Mouse (Mus musculus): Measurements from ENCODE around the gene Vps53.
"Not testable (repeated sequence)": the region's sequence is repeated elsewhere in the genome, so short reads cannot be mapped to it uniquely, and the experiment has no call there.

The Vps53 gene

DNA sequence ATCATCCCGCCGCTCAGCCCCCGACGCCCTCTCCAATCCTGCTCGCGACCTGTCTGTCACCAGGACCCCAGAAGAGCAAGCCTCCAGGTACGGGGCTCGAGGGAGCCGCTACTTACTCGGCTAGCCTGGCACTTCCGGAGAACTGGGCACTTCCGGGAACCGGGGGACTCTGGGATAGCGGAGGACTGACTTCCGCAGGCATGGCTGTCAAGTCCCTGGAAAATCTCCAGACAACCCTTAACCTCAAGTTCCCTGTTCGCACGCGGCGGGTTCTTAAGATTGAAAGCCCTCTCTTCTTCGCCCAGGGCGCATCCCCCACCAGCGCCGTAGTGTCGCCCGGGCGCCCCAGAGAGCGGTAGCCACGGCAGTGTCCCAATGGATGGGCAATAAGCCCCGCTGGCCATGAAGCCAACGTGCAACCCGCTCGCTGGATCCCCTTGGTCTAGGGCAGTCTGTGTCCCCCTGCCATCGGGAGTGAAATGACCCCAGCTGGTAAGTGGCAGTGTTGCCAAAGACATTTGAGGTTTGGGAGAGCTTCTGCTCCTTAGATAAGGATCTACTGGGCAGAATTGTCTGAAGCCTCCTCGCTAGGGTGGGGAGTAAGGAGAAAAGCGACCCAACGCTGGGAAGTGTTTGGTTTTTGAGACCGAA is at the start of gene Vps53, which contains the start of gene Fam57a:
Gene Vps53 (minus strand): TSS at position 153 of the 651 bp plus-strand sequence.
Gene Fam57a (plus strand): TSS at position 177 of the 651 bp plus-strand sequence.
- in situ Hi-C loops (cut with MboI; ENCODE audit: low pct_unique_long_range_greater_than_20kb in 1 of 2, low sequenced_read_pairs in 2 of 2, unreplicated experiment in 1 of 2) = no loop called here

DNA sequence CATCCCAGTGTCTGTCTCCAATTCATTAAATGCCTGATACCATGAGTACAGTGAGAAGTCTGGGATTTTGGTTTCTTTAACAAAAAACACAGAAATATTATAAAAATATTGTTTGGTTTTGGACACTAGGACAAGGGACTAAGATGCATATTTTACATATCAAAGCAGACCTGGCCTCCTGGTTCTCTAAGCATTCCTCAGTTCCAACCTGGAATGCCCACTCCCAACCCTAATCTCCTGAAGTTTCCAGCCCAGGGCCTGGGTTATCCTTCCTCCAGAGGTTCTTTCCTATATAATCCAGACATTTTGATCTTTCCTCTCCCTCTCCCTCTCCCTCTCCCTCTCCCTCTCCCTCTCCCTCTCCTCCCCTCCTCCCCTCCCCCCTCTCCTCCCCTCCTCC is 45.6 kb upstream of the Vps53 start:
- in situ Hi-C loops (cut with MboI; ENCODE audit: low pct_unique_long_range_greater_than_20kb in 1 of 2, low sequenced_read_pairs in 2 of 2, unreplicated experiment in 1 of 2) = no loop called here

DNA sequence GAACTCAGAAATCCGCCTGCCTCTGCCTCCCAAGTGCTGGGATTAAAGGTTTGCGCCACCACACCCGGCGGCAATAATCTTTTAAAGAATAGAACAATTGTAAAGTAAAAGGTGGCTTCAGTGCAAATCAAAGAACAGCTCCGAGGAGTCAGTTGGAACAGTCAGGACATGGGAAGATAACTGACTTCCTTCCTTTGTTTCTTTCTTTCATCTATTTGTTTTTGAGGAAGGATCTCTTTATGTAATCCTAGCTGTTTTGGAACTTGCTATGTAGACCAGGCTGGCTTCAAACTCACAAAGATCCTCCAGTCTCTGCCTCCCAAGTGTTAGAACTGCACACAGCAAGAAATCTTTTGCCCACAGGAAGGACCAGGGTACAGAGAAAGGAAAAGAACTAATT is 45.2 kb upstream of the Vps53 start:
- in situ Hi-C loops (cut with MboI; ENCODE audit: low pct_unique_long_range_greater_than_20kb in 1 of 2, low sequenced_read_pairs in 2 of 2, unreplicated experiment in 1 of 2) = no loop called here

DNA sequence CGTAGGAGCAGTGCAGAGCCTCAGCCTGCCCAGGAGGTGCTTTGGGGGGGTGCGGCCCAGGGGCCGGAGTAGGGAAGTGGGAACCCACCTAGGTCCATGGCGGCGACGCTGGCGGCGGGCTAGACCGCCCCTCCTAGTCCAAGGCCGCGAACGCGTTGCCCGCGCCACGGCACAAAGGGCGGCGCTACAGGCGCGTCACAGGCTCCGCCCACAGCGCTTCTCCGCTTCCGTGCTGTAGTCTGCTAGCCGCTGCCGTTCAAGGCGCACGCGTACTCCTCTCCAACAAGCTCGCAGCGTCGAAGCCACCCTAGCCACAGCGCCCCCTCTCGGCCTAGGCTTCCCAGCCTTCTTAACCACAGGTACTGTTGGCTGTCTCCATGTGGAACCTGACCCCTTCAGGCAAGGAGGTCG is 37.9 kb upstream of the Vps53 start, which contains the start of the genes Dbil5 and Gemin4:
Gene Dbil5 (plus strand): TSS at position 219 of the 411 bp plus-strand sequence.
Gene Gemin4 (minus strand): TSS at position 275 of the 411 bp plus-strand sequence.
- in situ Hi-C loops (cut with MboI; ENCODE audit: low pct_unique_long_range_greater_than_20kb in 1 of 2, low sequenced_read_pairs in 2 of 2, unreplicated experiment in 1 of 2) = no loop called here

DNA sequence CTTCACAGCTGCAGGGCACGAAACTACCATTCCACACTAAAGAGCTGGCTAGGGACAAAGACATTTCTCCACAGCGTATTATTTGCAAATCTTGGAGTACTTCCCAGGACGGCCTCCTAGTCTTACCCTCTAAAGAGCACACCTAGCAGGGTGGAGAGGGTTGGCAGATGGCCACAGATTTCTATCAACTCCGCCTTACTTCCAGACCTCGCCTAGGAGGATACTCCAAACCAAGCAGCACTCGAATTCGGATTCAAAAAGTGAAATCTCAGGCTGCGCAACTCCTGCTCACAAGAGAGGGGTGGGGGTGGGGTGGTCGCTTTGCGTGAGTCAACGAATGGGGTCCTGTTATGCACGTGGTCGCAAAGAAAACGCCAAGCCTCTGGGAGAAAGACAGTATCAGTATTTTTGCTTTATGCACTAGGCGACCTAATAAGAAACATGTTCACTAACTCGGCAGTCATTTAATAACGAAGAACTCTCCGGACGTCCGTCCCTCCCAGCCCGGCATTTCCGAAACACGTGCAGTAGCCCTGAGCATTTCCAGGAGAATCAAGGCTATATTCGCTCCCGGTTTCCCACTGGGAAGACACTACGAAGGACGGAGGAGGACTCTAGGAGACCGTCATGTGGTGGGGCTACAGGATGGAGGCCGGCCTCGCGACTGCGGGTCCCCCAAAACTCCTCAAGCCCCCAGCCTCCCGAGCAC is 37.4 kb upstream of the Vps53 start:
- in situ Hi-C loops (cut with MboI; ENCODE audit: low pct_unique_long_range_greater_than_20kb in 1 of 2, low sequenced_read_pairs in 2 of 2, unreplicated experiment in 1 of 2) = no loop called here

GRCm38 (mm10) chr11:76216049-76216540 is 36.6 kb upstream of the Vps53 start:
- in situ Hi-C loops (cut with MboI; ENCODE audit: low pct_unique_long_range_greater_than_20kb in 1 of 2, low sequenced_read_pairs in 2 of 2, unreplicated experiment in 1 of 2) = no loop called here

DNA sequence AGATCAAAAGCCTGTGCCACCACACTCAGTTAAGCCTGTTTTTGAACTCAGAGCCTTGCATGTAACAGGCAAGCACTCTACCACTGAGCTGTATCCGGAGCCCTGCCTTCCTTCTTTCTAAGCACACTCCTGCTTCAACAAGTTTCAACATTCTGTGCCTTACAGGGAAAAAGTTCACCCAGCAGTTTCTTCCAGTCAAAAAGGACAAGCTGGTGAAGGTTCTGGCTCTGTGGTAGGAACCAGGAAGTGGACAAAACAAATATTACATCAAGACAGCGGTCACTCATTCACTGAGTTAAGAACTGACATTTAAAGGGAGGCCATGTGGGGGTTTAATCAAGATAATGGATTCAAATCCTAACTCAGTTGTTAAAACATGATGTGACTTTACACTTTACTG is 35.6 kb upstream of the Vps53 start:
- in situ Hi-C loops (cut with MboI; ENCODE audit: low pct_unique_long_range_greater_than_20kb in 1 of 2, low sequenced_read_pairs in 2 of 2, unreplicated experiment in 1 of 2) = no loop called here

- in situ Hi-C loops (cut with MboI; ENCODE audit: low pct_unique_long_range_greater_than_20kb in 1 of 2, low sequenced_read_pairs in 2 of 2, unreplicated experiment in 1 of 2) = no loop called here
Measured at GRCm38 (mm10) chr11:76213841-76214240, 34.4 kb upstream of the Vps53 start.

DNA sequence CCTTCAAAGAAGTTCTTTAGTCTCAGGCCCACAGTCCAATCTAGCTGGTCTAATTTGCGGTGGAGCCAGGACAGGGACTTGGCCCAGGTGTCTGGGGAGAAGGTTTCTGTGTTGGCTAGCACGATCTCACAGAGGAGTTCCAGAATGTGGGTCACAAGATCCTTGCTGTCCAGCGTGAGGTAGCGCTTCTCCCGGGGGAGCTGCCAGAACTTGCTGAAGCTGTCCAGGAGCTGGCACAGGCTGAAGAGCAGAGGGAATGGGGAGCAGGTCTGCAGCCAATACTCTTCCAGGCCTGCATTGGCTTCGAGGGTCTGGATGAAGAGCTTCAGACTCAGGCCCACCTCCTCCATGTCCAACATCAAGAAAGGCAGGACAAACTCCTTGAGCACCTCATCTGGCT is 32.1 kb upstream of the Vps53 start:
- in situ Hi-C loops (cut with MboI; ENCODE audit: low pct_unique_long_range_greater_than_20kb in 1 of 2, low sequenced_read_pairs in 2 of 2, unreplicated experiment in 1 of 2) = not testable (repeated sequence)

- in situ Hi-C loops (cut with MboI; ENCODE audit: low pct_unique_long_range_greater_than_20kb in 1 of 2, low sequenced_read_pairs in 2 of 2, unreplicated experiment in 1 of 2) = no loop called here
Measured at GRCm38 (mm10) chr11:76210228-76210985, 31.0 kb upstream of the Vps53 start.

GRCm38 (mm10) chr11:76206793-76207192 is 27.3 kb upstream of the Vps53 start:
- in situ Hi-C loops (cut with MboI; ENCODE audit: low pct_unique_long_range_greater_than_20kb in 1 of 2, low sequenced_read_pairs in 2 of 2, unreplicated experiment in 1 of 2) = no loop called here

DNA sequence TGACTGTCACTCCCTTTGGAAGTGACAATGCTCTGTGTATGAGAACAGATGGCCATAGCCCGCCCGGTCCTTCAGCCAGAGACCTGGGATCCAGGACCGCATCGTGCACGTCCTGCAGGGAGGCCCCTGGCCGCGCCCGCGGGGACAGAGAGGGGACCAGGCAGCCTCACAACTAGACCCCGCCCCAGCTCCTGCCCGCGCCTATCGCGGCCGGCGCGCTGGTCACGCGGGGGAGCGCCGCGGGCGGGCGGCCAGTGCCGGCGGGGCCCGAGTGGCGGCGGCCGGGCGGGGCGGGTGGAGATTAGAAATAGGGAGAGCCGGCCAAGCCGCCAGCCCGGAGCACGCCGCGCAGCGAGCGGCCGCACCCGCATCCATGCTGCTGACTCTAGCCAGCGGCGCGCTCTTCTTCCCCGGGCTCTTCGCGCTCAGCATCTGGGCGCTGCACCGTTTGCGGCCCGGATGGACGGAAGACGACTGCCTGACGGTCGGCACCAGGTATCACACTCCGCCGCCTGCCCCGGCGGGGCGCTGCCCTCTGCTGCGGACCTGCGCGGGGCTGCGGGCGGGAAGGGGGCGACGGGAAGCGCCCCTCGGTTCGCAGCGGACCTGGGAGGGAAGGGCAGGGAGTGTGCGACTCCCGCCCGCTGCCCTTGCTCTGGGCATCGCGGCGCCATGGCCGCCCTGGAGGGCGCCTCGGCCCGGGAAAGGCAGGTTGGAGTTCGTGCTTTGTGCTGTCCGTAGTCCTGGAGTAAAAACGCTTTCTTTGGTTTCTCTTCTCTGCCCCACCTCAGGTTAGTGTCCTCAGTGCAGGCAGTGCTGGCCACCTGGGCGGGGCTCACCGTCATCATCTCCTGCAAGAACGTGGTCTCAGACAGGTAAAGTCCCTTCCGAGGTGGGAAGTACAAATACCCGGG is 22.6 kb upstream of the Vps53 start:
- in situ Hi-C loops (cut with MboI; ENCODE audit: low pct_unique_long_range_greater_than_20kb in 1 of 2, low sequenced_read_pairs in 2 of 2, unreplicated experiment in 1 of 2) = no loop called here

DNA sequence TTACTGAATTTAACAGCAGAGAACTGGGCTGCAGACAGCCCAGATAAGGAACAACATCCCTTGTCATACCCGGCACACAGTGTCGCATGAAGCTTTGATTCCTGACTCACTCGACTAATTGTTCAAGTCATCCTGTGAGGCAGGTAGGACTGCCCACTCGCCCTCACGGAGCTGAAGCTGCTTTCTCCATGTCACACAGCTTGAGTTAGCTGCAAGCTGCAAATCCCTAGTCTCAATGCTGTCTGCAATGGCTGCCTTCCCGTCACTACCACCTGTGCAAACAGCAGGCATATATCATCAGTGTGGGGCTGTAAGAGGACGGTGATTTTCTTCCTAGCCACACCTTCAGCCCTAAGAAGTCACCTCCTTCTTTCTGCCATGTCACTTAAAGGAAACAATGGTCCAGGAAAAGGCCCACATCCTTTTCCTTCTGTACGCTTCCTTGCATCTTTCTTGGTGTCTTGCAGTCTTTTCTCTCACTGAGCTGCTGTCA is 17.6 kb upstream of the Vps53 start:
- in situ Hi-C loops (cut with MboI; ENCODE audit: low pct_unique_long_range_greater_than_20kb in 1 of 2, low sequenced_read_pairs in 2 of 2, unreplicated experiment in 1 of 2) = no loop called here

DNA sequence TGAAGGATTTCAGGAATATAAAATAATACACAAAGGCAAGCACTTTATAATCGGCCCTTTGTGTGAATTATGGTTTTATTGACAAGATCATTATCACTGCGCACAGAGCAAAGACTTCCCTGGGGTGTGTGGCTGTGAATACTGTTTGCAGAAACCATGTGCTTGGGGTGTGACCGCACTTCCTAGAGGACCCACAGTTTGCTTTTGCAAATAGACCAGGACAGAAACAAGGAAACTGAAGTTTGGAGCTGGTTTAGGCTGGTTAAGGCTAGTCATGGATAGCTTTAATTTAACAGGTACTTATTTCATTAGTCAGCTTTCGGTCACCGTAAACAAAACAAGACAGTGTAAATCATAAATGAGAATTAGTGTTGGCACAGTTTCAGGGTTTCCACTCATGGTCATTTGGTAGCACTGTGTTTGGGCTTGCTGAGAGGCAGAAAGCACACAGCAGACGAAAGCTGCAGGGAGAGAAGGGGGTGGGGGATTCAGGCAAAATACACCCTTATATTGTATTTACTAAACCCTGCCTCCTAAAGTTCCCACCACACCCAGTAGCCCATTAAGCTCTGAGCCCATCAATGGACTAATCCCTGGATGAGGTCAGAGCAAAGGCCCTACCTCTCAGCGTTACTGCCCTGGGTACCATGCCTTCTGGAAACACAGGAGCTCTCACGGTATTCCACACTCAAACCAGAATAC is 17.0 kb upstream of the Vps53 start:
- in situ Hi-C loops (cut with MboI; ENCODE audit: low pct_unique_long_range_greater_than_20kb in 1 of 2, low sequenced_read_pairs in 2 of 2, unreplicated experiment in 1 of 2) = no loop called here

- in situ Hi-C loops (cut with MboI; ENCODE audit: low pct_unique_long_range_greater_than_20kb in 1 of 2, low sequenced_read_pairs in 2 of 2, unreplicated experiment in 1 of 2) = no loop called here
Measured at GRCm38 (mm10) chr11:76186908-76187307, 7.5 kb upstream of the Vps53 start.

DNA sequence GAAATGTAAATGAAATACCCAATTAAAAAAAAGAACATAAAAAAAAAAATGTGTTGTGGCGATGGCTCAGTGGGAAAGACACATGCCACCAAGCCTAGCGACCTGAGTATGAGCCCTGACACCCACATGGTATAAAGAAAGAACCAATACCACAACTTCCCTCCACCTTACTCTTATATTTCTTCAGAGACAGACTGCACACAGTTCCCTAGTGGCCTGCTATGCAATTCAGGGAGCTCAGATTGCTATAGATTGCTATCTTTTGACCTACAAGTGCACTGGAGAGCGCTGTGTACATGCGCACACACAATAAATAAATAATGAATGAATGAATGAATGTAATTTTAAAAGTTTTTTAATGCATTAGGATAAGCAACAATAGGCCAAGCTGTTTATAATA is 4.3 kb upstream of the Vps53 start:
- in situ Hi-C loops (cut with MboI; ENCODE audit: low pct_unique_long_range_greater_than_20kb in 1 of 2, low sequenced_read_pairs in 2 of 2, unreplicated experiment in 1 of 2) = no loop called here

DNA sequence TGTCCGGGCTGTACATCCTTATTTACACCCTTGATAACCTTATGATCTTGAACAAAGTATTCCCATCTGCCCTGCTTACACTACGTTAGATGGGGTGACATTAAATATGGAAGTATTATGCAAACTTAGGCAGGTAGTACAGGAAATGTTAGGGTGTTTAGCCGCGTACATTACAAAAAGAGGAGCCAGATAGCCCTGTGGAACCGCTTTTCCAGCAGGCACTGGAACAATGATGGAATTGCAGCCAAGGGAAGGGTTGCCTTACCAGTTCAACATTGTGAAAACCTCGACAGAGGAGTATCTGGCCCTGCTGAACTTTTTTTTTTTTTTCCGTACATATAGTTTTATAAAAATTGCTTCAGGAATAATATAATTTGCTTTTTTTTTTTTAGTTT is 696 bp upstream of the Vps53 start:
- in situ Hi-C loops (cut with MboI; ENCODE audit: low pct_unique_long_range_greater_than_20kb in 1 of 2, low sequenced_read_pairs in 2 of 2, unreplicated experiment in 1 of 2) = no loop called here
